Mouse (Mus musculus) gastrocnemius, adult 2 months (tissue): ENCODE measurements around the gene 9430015G10Rik. TPM values are rescaled to one million over a fixed set of nuclear protein-coding genes. Genes with fewer than 3 reads are reported as not detected.
"Not testable (repeated sequence)": the region's sequence is repeated elsewhere in the genome, so short reads cannot be mapped to it uniquely, and the experiment has no call there.

Source experiments
- DNase-seq: peaks from one replicate; pipeline ENCODE4 v3.0.0; 2022
- H3K27ac ChIP-seq: fragments of 200-600 bp; 2 replicates; pipeline ENCODE4 v1.8.1; 2022; ENCODE audit warnings: mild to moderate bottlenecking
- H3K4me3 ChIP-seq: fragments of 200-600 bp; 2 replicates; pipeline ENCODE4 v1.8.1; 2022; ENCODE audit warnings: mild to moderate bottlenecking, moderate library complexity
- CTCF ChIP-seq: fragments of 200-600 bp; IDR thresholded peaks from 2 replicates; pipeline ENCODE4 v1.8.1; 2022; ENCODE audit warnings: antibody characterized with exemption, mild to moderate bottlenecking, moderate library complexity
- intact Hi-C: fragments of 180-260 bp; cut with DNase I; formaldehyde crosslinking; loops from one replicate; pipeline ENCODE4 v1.15.1; 2025
- total RNA-seq, 2 experiments: library from RNA; stranded (reverse); gene quantifications; 2 replicates each; pipeline ENCODE4 v1.2.3; 2021

9430015G10Rik gene
- total RNA-seq, 2 experiments from 2014 or later = 1.9 to 2.3 TPM

DNA sequence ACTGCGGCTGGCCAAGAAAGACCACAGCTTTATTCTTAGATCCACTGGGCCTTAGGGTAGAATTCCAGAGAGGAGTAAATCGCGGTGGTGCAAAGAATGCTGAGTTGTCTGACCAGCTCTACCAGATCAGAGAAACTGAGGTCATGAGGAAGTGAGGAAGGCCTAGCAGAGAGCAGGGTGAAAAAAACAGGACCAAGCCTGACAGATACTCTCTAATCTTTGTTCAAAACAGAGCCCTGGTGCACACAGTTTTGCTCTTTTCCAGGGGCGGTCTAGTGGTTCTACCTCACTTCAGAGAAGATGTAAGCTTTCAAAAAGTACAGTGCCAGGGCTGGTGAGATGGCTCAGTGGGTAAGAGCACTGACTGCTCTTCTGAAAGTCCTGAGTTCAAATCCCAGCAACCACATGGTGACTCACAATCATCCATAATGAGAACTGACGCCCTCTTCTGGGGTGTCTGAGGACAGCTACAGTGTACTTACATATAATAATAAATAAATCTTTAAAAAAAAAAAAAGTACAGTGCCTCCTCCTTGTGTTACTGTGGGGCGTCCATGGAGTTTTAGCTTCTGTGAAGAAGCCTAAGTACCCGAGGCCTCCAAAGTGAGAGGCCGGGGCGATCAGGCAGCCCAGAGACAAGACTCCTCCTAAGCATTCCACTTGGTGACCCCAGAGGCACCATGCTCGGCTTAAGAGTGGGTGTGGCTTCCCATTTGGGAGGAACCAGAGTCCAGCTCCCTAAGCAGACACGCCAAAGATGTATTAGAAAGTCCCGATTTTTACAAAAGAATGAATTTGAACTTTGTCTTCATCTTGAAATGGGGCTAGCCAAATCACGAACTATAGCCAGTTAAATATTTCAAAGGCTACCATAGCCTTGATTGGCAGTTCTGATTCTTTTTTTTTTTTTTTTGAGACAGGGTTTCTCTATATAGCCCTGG is 906 bp upstream of the 9430015G10Rik start:
- Histone ChIP-seq H3K27ac (peak overlapping the region; percentile 91), H3K4me3 (peak overlapping the region; percentile 92)
- TF ChIP-seq CTCF = 0 out of 2 replicates have a peak, but pooled peaks have one; percentile 6
- intact Hi-C loops = loop anchor here (5.0 to 10.0 kb wide), 2 partner anchors 117 to 234 kb away; partner anchors contain the start of genes B3galt6 and Sdf4
- DNase-seq = peak; percentile 58

DNA sequence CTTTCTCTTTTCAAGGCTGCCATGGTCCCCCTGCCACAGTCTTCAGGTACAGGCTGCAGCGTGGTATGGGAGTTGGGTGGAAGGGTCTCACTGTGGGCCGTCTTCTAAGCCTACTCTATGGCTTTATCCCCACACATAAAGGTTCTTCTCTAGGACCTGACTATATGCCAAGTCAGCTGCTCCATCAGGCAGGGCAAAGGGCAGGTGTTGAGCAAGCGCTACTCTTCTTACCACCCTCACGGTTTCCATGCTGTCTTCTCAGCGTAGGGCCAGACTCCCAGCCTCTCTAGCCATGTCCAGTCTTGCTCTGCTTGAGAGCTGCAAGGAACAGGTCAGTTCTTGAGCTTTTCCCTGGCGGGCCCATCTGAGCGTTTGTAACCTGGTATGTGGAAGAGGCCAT is 14.3 kb downstream of the 9430015G10Rik start:
- Histone ChIP-seq H3K27ac (no peak overlapping the region), H3K4me3 (no peak overlapping the region)
- intact Hi-C loops = no loop called here
- TF ChIP-seq CTCF = no peak
- DNase-seq = no peak

DNA sequence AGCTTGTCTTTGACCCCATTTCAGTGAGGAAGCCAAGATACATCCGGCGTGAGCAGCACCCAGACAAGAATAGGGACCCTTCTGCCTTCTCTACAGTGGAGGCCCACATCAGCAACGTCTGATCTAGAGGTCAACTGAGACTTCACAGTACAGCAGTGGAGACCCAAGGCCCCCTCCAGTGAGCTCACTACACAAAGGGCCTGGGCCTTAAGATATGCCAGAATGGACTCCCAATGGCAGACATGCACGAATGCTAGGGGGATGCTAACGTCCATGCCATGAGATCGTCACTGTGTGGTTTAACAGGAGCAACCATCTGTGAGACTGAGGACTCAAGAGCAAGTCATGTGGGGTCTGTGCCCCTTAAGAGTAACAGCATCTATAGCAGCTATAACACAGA is 15.6 kb downstream of the 9430015G10Rik start:
- intact Hi-C loops = no loop called here
- no peak for TF ChIP-seq CTCF
- no peak overlapping the region for H3K4me3 ChIP-seq
- no peak overlapping the region for H3K27ac ChIP-seq
- no peak for DNase-seq

DNA sequence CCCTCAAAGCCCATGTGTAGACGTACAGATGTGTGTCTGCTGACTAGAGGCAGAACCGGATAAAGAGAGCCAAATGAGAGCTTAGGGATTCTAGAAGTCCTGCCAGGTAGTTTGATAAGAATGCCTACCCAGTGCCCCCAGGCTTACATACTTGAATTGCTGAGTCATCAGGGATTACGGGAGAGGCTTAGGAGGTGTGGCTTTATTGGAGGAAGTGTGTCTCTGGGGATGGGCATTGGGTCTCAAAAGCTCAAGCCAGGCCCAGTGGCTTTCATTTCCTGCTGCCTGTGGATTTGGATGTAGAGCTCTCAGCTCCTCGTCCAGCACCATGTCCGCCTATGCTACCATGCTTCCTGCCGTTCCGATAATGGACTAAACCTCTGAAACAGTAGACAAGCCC is 17.1 kb downstream of the 9430015G10Rik start:
- intact Hi-C loops = no loop called here
- no peak for DNase-seq
- no peak for TF ChIP-seq CTCF
- Histone ChIP-seq H3K4me3 (no peak overlapping the region), H3K27ac (no peak overlapping the region)

- intact Hi-C loops = no loop called here
- Histone ChIP-seq H3K4me3 (no peak overlapping the region), H3K27ac (no peak overlapping the region)
- no peak for DNase-seq
- TF ChIP-seq CTCF = no peak
Measured at GRCm38 (mm10) chr4:156128746-156129145, 19.0 kb downstream of the 9430015G10Rik start.

DNA sequence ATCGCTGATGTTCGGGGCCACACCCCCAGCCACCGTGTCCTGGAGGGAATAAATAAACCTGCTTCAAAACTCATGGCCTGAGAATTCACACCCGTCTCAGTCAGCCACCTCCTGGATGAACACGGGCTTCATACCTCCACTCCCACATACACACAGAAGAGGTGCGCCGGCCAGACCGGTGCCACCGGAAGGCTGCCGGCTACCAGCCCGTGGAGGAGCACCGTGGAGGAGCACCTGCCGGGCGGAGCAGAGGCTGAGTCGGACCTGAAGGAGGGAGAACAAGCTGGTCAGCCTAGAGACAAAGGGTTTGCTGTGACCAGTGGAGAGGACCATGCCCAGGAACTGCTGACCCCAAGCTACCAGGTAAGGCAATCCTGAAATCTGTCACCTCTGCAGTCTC is 20.7 kb downstream of the 9430015G10Rik start, which contains the start of gene Rnf223:
TSS of gene Rnf223 (plus strand) at position 78 of the 400 bp plus-strand sequence.
- Histone ChIP-seq H3K4me3 (no peak within 1 kb of the TSS), H3K27ac (no peak within 1 kb of the TSS)
- TF ChIP-seq CTCF = no peak
- no peak for DNase-seq
- intact Hi-C loops = no loop called here

GRCm38 (mm10) chr4:156130940-156131339 is 21.2 kb downstream of the 9430015G10Rik start:
- DNase-seq = no peak
- Histone ChIP-seq H3K27ac (no peak overlapping the region), H3K4me3 (no peak overlapping the region)
- TF ChIP-seq CTCF = no peak
- intact Hi-C loops = no loop called here

DNA sequence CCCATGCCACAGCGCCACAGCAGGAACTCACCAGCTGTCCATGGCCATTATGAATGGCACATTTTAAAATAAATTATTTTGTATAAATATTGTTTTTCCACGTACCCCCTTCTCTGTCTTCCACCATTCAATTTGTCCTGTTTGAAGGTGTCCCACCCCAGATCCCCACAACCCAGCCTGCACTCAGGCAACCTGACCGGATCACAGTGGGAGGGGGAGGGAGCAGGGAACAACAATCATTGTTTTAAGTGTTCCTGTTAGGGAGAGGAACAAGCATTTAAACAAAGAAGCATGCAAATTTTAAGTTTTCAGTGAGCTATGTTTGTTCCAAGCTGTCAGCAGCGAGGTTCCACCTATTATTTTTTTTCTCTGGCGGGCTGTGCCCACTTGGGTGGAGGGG is 23.6 kb downstream of the 9430015G10Rik start:
- DNase-seq = no peak
- no peak for TF ChIP-seq CTCF
- intact Hi-C loops = no loop called here

DNA sequence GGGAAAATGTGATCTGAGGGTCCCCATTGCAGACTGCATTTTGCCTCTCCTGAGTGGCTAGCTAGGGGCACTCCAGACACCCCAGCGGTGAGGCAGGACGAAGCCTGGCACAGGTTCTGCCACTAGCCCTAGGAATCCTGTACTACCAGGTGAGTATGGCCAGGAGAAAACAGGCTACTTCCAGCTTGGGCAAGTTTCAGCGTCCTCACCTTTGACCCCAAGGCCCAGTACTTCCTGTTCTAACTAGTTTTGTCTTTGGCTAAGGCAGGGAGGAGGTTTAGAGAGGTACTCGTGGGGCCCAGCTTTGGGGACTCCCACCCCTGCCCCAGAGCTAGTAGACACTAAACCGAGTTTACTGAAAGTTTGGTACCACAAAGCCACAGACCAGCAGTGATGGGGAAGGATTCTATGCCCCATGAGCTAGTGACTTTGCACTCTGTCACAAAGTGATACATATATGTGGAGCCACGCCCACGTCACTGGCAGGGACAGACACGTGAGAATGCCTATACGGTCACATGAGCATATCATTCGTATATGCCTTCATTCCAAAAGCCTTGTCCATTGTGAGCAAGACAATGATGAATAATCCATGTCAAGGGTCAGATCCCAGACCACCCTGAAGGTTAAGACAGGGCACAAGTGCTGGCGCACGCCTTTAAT is 24.3 kb downstream of the 9430015G10Rik start:
- Histone ChIP-seq H3K27ac (no peak overlapping the region), H3K4me3 (no peak overlapping the region)
- DNase-seq = no peak
- intact Hi-C loops = no loop called here
- TF ChIP-seq CTCF = no peak

More for the DNA sequence above, 23.6 kb downstream of the 9430015G10Rik start:
- peak overlapping the region; percentile 16; the same call in 1 of the 2 replicates for H3K27ac ChIP-seq
- no peak overlapping the region for H3K4me3 ChIP-seq

DNA sequence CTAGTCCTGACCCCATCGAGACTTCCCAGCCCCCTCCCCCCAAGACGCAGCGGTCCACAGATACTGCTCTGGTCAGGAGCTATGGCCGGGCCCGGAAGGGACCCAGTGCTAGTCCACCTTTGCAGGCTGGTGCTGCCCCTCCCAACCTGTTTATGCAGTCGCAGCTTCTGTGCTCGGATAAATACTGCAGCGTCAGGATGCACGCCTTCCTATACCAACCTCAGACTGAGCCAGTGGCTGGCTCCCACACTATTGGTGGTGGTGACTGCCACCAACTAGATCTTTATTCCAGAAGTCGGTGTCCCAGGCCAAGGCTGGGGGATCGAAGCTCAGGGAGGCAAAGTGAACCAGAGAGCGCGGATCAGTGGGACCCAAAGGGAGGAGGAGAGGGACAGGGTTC is 25.3 kb downstream of the 9430015G10Rik start:
- Histone ChIP-seq H3K4me3 (no peak overlapping the region), H3K27ac (no peak overlapping the region)
- intact Hi-C loops = no loop called here
- no peak for TF ChIP-seq CTCF
- no peak for DNase-seq

- Histone ChIP-seq H3K4me3 (no peak overlapping the region), H3K27ac (no peak overlapping the region)
- TF ChIP-seq CTCF = no peak
- intact Hi-C loops = no loop called here
- DNase-seq = no peak
Measured at GRCm38 (mm10) chr4:156135801-156136200, 26.0 kb downstream of the 9430015G10Rik start.

DNA sequence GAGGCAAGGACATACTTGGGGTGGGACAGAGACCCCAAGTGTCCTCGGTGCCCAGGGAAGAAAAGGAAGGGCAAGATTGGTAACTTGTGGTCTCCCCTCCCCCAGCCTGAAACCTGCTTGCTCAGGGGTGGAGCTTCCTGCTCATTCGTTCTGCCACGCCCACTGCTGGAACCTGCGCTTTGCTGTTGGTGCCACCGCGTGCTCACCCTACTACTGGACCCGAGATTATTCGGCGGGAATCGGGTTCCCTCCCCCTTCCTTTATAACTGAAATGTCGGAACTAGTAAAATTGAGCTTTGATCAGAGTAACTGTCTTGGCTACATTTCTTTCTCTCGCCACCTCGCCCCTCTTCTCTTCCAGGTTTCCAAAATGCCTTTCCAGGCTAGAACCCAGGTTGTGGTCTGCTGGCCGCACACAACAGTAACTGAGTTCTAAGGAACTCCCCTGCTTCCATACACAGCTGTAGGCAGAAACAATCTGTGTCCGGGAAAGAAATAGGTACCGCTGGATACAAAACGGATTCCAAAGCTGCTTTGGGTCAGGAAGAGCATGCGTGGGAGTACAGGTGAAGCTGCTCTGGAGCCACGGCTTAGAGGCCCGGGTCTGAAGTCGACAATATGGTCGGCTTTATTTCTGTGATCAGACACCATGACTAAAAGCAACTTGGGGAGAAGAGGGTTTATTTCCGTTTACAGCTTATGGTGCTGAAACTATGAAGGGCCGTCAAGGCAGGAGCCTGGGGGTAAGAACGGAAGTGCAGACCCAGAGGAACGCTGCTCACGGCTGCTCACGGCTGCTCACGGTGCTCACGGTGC is 26.7 kb downstream of the 9430015G10Rik start:
- H3K27ac ChIP-seq = no peak overlapping the region
- no peak for TF ChIP-seq CTCF
- H3K4me3 ChIP-seq = no peak overlapping the region
- DNase-seq = no peak
- intact Hi-C loops = no loop called here

DNA sequence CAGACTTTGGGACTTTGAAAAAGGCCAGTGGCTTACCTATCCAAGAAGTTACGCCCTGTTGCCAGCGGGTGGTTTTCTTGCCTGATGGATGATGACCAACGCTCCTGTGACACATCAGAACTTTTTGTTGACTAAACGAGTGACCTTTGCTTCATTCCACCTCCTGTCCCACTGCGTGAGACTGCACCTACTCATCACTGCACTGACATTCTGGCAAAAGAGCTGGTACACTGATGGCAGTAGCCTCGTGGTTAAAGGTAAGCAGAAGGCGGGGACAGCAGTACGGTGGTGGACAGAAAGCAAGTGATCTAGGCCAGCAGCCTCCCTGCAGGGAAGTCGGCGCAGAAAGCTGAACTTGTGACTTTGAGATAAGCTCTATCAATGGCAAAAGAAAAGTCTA is 41.1 kb downstream of the 9430015G10Rik start:
- H3K27ac ChIP-seq, DNase-seq, intact Hi-C loops, H3K4me3 ChIP-seq: not testable (repeated sequence)
